Mouse (Mus musculus) testis, postnatal 14 days (tissue): ENCODE results near the gene Ttyh1.

Source experiments
- DNase-seq: peaks from one replicate; pipeline ENCODE4 v3.0.0; 2021; ENCODE audit warnings: low spot score

The Ttyh1 gene

GRCm38 (mm10) chr7:4170193-4170938 is 51.2 kb downstream of the Ttyh1 start:
- DNase-seq = no peak

GRCm38 (mm10) chr7:4178438-4178837 is 59.2 kb downstream of the Ttyh1 start:
- peak; percentile 54 for DNase-seq
